7 mouse cellular contexts compared by ENCODE assay signal in the genomic region with DNA sequence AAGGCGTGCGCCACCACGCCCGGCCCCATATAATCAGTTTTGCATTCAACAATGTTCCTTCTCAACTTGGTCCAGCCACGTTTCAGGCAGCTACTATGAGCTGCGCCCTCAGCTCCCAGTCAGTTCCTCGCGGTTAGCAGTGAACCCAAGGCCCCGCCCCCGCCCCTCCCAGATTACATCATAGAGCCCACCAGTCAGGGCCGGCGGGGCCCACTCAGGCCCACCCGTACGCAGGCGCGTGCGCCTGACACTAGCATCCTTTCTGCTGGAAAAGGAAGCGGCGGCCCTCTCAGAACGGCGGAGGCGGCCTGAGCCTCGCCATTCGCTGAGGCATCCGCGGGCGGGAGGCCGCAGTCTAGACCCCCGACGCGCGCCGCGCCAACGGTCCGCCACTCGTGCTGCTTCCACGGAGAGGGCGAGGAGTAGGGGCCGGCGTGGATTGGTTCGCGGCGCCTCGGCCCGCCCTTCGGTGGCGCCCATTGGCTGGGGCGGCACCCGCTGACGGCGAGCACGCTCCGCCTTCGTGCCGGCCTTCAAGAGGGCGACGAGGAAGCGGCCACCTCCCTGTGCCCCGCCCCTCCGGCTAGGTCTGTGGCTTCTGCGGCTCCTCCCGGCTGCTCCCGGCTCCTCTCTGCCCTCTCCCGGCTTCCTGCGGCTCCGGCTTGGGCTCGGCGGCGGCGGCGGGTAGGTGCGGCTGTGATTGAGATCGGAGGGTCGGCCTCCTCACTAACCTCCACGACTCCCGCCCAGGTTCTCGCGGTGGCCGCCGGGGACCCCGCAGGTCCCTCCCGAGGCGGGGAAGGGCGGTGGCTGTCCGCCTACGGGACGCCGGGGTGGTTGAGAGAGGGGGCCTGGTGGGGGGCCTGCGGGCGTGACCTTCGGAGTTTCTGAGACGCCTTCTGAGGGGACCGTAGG. TPM values are rescaled to one million over a fixed set of nuclear protein-coding genes. Genes with fewer than 3 reads are reported as not detected.
A peak's percentile ranks its signal among the peaks of the same experiment; 100 is the strongest.
DNase-seq lines count a peak whose midpoint lies in the region; ATAC-seq and TF ChIP-seq lines count a peak whose summit lies in the region.

A gene (plus strand): TSS at position 204 of the 915 bp plus-strand sequence.

- DNase-seq in adrenal gland, postnatal 25 days, result peak; percentile 97
- DNase-seq in heart, adult 18-20 months, result peak; percentile 96 to 99
- peak; percentile 99 for DNase-seq in kidney, adult 2 months
- peak; percentile 88 to 97 for DNase-seq in spleen, adult 2 months (ENCODE audit: low read depth in 1 of 2, low spot score in 2 of 2)

- peak; percentile 28; the same call in 1 of the 2 replicates for TF ChIP-seq CTCF in kidney, adult 2 months (conservative IDR thresholded peaks at IDR 0.05; ENCODE audit: insufficient read depth, insufficient read length, low read depth, low read length)
- TF ChIP-seq CTCF in spleen, adult 2 months (IDR thresholded peaks at IDR 0.05; ENCODE audit: extremely low read depth, insufficient read depth, insufficient read length, insufficient replicate concordance), result no peak

- H3K4me1 ChIP-seq in embryonic facial prominence, embryonic 12.5 days, result peaks cover 11% of the 10 kb centered on the region; the same call in 1 of the 2 replicates
- no peaks in the 10 kb centered on the region for H3K4me1 ChIP-seq in kidney, adult 2 months (ENCODE audit: control insufficient read depth, insufficient read depth, low read length)
- peaks cover 14% of the 10 kb centered on the region for H3K4me1 ChIP-seq in limb, embryonic 12.5 days (replicated peaks)
- H3K4me1 ChIP-seq in midbrain, embryonic 15.5 days, result peaks cover 14% of the 10 kb centered on the region
- H3K4me1 ChIP-seq in spleen, adult 2 months (ENCODE audit: control insufficient read depth, insufficient read depth, insufficient read length), result peaks cover 3% of the 10 kb centered on the region

- H3K4me3 ChIP-seq in embryonic facial prominence, embryonic 12.5 days, result peak within 1 kb of the TSS; percentile 84
- H3K4me3 ChIP-seq in kidney, adult 2 months (ENCODE audit: insufficient read depth, low read depth, low read length), result peak within 1 kb of the TSS; percentile 98
- peak within 1 kb of the TSS; percentile 77 for H3K4me3 ChIP-seq in limb, embryonic 12.5 days (replicated peaks)
- peak within 1 kb of the TSS; percentile 80 for H3K4me3 ChIP-seq in midbrain, embryonic 15.5 days
- H3K4me3 ChIP-seq in spleen, adult 2 months (ENCODE audit: extremely low read depth, insufficient read depth, insufficient read length), result peak within 1 kb of the TSS; percentile 73

- H3K9me3 ChIP-seq in embryonic facial prominence, embryonic 12.5 days, result no peaks in the 10 kb centered on the region
- H3K9me3 ChIP-seq in limb, embryonic 12.5 days, result no peaks in the 10 kb centered on the region
- no peaks in the 10 kb centered on the region for H3K9me3 ChIP-seq in midbrain, embryonic 15.5 days

- H3K9ac ChIP-seq in embryonic facial prominence, embryonic 12.5 days, result peak within 1 kb of the TSS; percentile 85
- H3K9ac ChIP-seq in limb, embryonic 12.5 days (replicated peaks), result peak within 1 kb of the TSS; percentile 80
- H3K9ac ChIP-seq in midbrain, embryonic 15.5 days, result peak within 1 kb of the TSS; percentile 86

- peak; percentile 98 for ATAC-seq in embryonic facial prominence, embryonic 12.5 days (ENCODE audit: insufficient number of reproducible peaks, insufficient read depth, low FRiP score, low TSS enrichment)
- peak; percentile 97 for ATAC-seq in limb, embryonic 12.5 days (ENCODE audit: insufficient number of reproducible peaks, insufficient read depth, low FRiP score, low TSS enrichment, low read depth)
- ATAC-seq in midbrain, embryonic 15.5 days (replicated peaks), result peak; percentile 99

- H3K27me3 ChIP-seq in embryonic facial prominence, embryonic 12.5 days, result no peaks in the 10 kb centered on the region
- H3K27me3 ChIP-seq in kidney, adult 2 months (replicated peaks; ENCODE audit: control insufficient read depth, insufficient read depth, low read length), result no peaks in the 10 kb centered on the region
- no peaks in the 10 kb centered on the region for H3K27me3 ChIP-seq in limb, embryonic 12.5 days
- no peaks in the 10 kb centered on the region for H3K27me3 ChIP-seq in midbrain, embryonic 15.5 days (replicated peaks)
- no peaks in the 10 kb centered on the region for H3K27me3 ChIP-seq in spleen, adult 2 months (ENCODE audit: control insufficient read depth, insufficient read depth, low read length)

- H3K36me3 ChIP-seq in embryonic facial prominence, embryonic 12.5 days, result no peaks in the 10 kb centered on the region
- no peaks in the 10 kb centered on the region for H3K36me3 ChIP-seq in kidney, adult 2 months (ENCODE audit: control insufficient read depth, insufficient read depth, low read length)
- H3K36me3 ChIP-seq in limb, embryonic 12.5 days, result no peaks in the 10 kb centered on the region
- H3K36me3 ChIP-seq in midbrain, embryonic 15.5 days (replicated peaks), result no peaks in the 10 kb centered on the region
- H3K36me3 ChIP-seq in spleen, adult 2 months (ENCODE audit: control insufficient read depth, insufficient read depth, low read length), result no peaks in the 10 kb centered on the region

- TF ChIP-seq POLR2A in kidney, adult 2 months (IDR thresholded peaks at IDR 0.05; ENCODE audit: low read depth, low read length), result peak; percentile 65
- peak; percentile 12; the same call in 1 of the 2 replicates for TF ChIP-seq POLR2A in spleen, adult 2 months (IDR thresholded peaks at IDR 0.05; ENCODE audit: low read depth, low read length)

- H3K27ac ChIP-seq in embryonic facial prominence, embryonic 12.5 days, result peak within 1 kb of the TSS; percentile 95
- H3K27ac ChIP-seq in kidney, adult 2 months (ENCODE audit: insufficient read depth, low read depth, low read length), result peak within 1 kb of the TSS; percentile 88
- H3K27ac ChIP-seq in limb, embryonic 12.5 days, result peak within 1 kb of the TSS; percentile 96
- peak within 1 kb of the TSS; percentile 92 for H3K27ac ChIP-seq in midbrain, embryonic 15.5 days
- peak within 1 kb of the TSS; percentile 91 for H3K27ac ChIP-seq in spleen, adult 2 months (ENCODE audit: insufficient read depth, low read length)

- WGBS in embryonic facial prominence, embryonic 12.5 days, result under 1% methylated on average over 94 of the region's 94 CpGs
- WGBS in kidney, adult 2 months, result under 1% methylated on average over 93 of the region's 94 CpGs
- under 1% methylated on average over 94 of the region's 94 CpGs for WGBS in limb, embryonic 12.5 days
- under 1% methylated on average over 87 of the region's 94 CpGs for WGBS in midbrain, embryonic 15.5 days
- 1% methylated on average over 92 of the region's 94 CpGs for WGBS in spleen, adult 2 months

- peak within 1 kb of the TSS; percentile 79 for H3K4me2 ChIP-seq in embryonic facial prominence, embryonic 12.5 days (replicated peaks)
- peak within 1 kb of the TSS; percentile 84 for H3K4me2 ChIP-seq in limb, embryonic 12.5 days
- peak within 1 kb of the TSS; percentile 86 for H3K4me2 ChIP-seq in midbrain, embryonic 15.5 days

RNA-seq across cellular contexts. Expression of the gene that starts here (rescaled TPM):
- total RNA-seq in adrenal gland, postnatal 25 days (2021), result 83.4 and 92.8 TPM in 2 replicates
- 60.9 and 66.5 TPM in 2 replicates for polyA plus RNA-seq in embryonic facial prominence, embryonic 12.5 days (2016; fragmentation: Nextera tagmentation; extraction: Ambion mirVana)
- 100 to 1,000 TPM; 314 to 326 TPM for total RNA-seq in heart, adult 18-20 months (2021)
- 99.0 and 107 TPM in 2 replicates for polyA plus RNA-seq in kidney, adult 2 months (2012; rRNA removed)
- 45.1 and 50.2 TPM in 2 replicates for polyA plus RNA-seq in limb, embryonic 12.5 days (2016; fragmentation: Nextera tagmentation; extraction: Ambion mirVana)
- polyA plus RNA-seq in midbrain, embryonic 15.5 days (2015; fragmentation: Nextera tagmentation; extraction: Ambion mirVana), result 167 and 181 TPM in 2 replicates
- 103 and 119 TPM in 2 replicates for polyA plus RNA-seq in spleen, adult 2 months (2012; rRNA removed)

Comparison
In these comparisons a context has a peak if more than half of its experiments do, and no peak if none do; other contexts are left out.
1. Peak in every context shown above with its lines: DNase-seq, ATAC-seq, H3K4me3 ChIP-seq and H3K27ac ChIP-seq.